Mouse (Mus musculus): ENCODE data around the gene Ugt1a1. TPM values are rescaled to one million over a fixed set of nuclear protein-coding genes. Genes with fewer than 3 reads are reported as not detected.
"Not testable (repeated sequence)": the region's sequence is repeated elsewhere in the genome, so short reads cannot be mapped to it uniquely, and the experiment has no call there.

The Ugt1a1 gene
- polyA plus RNA-seq, 1 experiment, result not detected

- Histone ChIP-seq H3K4me1 (ENCODE audit: control insufficient read depth, insufficient read depth, low read length) (no peaks in the 10 kb centered on the region), H3K4me3 (replicated peaks; ENCODE audit: insufficient read depth, low read depth, low read length) (no peak overlapping the region), H3K27ac (ENCODE audit: insufficient read depth, low read length) (no peak overlapping the region), H3K27me3 (ENCODE audit: control insufficient read depth, insufficient read depth, low read length) (no peaks in the 10 kb centered on the region)
- TF ChIP-seq CTCF (IDR thresholded peaks at IDR 0.05; ENCODE audit: borderline replicate concordance, insufficient read depth, low read depth, low read length), result no peak
- no peak for TF ChIP-seq POLR2A (IDR thresholded peaks at IDR 0.05; ENCODE audit: borderline replicate concordance, insufficient read depth, low read length)
- no peak for DNase-seq
These were observed 8.6 kb downstream of the Ugt1a1 start for GRCm38 (mm10) chr1:88220336-88220735.

GRCm38 (mm10) chr1:88222216-88222615 lies 10.5 kb downstream of the Ugt1a1 start:
- WGBS, result 41% methylated on average over 2 of the region's 2 CpGs
- H3K4me1 ChIP-seq (ENCODE audit: control insufficient read depth, insufficient read depth, low read length), result no peaks in the 10 kb centered on the region

GRCm38 (mm10) chr1:88223011-88223515 lies 11.3 kb downstream of the Ugt1a1 start:
- not testable (repeated sequence) for H3K27ac ChIP-seq (ENCODE audit: insufficient read depth, low read length); DNase-seq; H3K4me1 ChIP-seq (ENCODE audit: control insufficient read depth, insufficient read depth, low read length); H3K27me3 ChIP-seq (ENCODE audit: control insufficient read depth, insufficient read depth, low read length); H3K4me3 ChIP-seq (replicated peaks; ENCODE audit: insufficient read depth, low read depth, low read length)

More at GRCm38 (mm10) chr1:88222216-88222615, 10.5 kb downstream of the Ugt1a1 start:
- no peak overlapping the region for H3K4me3 ChIP-seq (replicated peaks; ENCODE audit: insufficient read depth, low read depth, low read length)
- no peaks in the 10 kb centered on the region for H3K27me3 ChIP-seq (ENCODE audit: control insufficient read depth, insufficient read depth, low read length)
- TF ChIP-seq CTCF (IDR thresholded peaks at IDR 0.05; ENCODE audit: borderline replicate concordance, insufficient read depth, low read depth, low read length), result no peak
- TF ChIP-seq POLR2A (IDR thresholded peaks at IDR 0.05; ENCODE audit: borderline replicate concordance, insufficient read depth, low read length), result no peak
- H3K27ac ChIP-seq (ENCODE audit: insufficient read depth, low read length), result no peak overlapping the region
- no peak for DNase-seq

GRCm38 (mm10) chr1:88223591-88223990 lies 11.8 kb downstream of the Ugt1a1 start:
- no peak for DNase-seq
- TF ChIP-seq CTCF (IDR thresholded peaks at IDR 0.05; ENCODE audit: borderline replicate concordance, insufficient read depth, low read depth, low read length) (no peak), POLR2A (IDR thresholded peaks at IDR 0.05; ENCODE audit: borderline replicate concordance, insufficient read depth, low read length) (no peak)
- no peak overlapping the region for H3K27ac ChIP-seq (ENCODE audit: insufficient read depth, low read length)
- H3K4me3 ChIP-seq (replicated peaks; ENCODE audit: insufficient read depth, low read depth, low read length), result no peak overlapping the region
- H3K4me1 ChIP-seq (ENCODE audit: control insufficient read depth, insufficient read depth, low read length), result no peaks in the 10 kb centered on the region
- H3K27me3 ChIP-seq (ENCODE audit: control insufficient read depth, insufficient read depth, low read length), result no peaks in the 10 kb centered on the region
- 25% methylated on average over 1 of the region's 1 CpGs for WGBS

- Histone ChIP-seq H3K4me1 (ENCODE audit: control insufficient read depth, insufficient read depth, low read length) (no peaks in the 10 kb centered on the region), H3K27ac (ENCODE audit: insufficient read depth, low read length) (no peak overlapping the region), H3K4me3 (replicated peaks; ENCODE audit: insufficient read depth, low read depth, low read length) (no peak overlapping the region), H3K27me3 (ENCODE audit: control insufficient read depth, insufficient read depth, low read length) (no peaks in the 10 kb centered on the region)
- DNase-seq, result no peak
- TF ChIP-seq CTCF (IDR thresholded peaks at IDR 0.05; ENCODE audit: borderline replicate concordance, insufficient read depth, low read depth, low read length) (no peak), POLR2A (IDR thresholded peaks at IDR 0.05; ENCODE audit: borderline replicate concordance, insufficient read depth, low read length) (no peak)
- WGBS, result 61% methylated on average over 2 of the region's 2 CpGs
These were observed 12.4 kb downstream of the Ugt1a1 start for GRCm38 (mm10) chr1:88224029-88224776.

GRCm38 (mm10) chr1:88225301-88225700 lies 13.5 kb downstream of the Ugt1a1 start:
- DNase-seq; H3K4me1 ChIP-seq (ENCODE audit: control insufficient read depth, insufficient read depth, low read length); H3K27me3 ChIP-seq (ENCODE audit: control insufficient read depth, insufficient read depth, low read length); H3K27ac ChIP-seq (ENCODE audit: insufficient read depth, low read length); H3K4me3 ChIP-seq (replicated peaks; ENCODE audit: insufficient read depth, low read depth, low read length): not testable (repeated sequence)
- WGBS, result 34% methylated on average over 2 of the region's 2 CpGs

- DNase-seq, result no peak
- Histone ChIP-seq H3K27ac (ENCODE audit: insufficient read depth, low read length) (no peak overlapping the region), H3K4me3 (replicated peaks; ENCODE audit: insufficient read depth, low read depth, low read length) (no peak overlapping the region)
These were observed 14.0 kb downstream of the Ugt1a1 start for GRCm38 (mm10) chr1:88225741-88226140.

GRCm38 (mm10) chr1:88226670-88227379 lies 15.1 kb downstream of the Ugt1a1 start, which contains the start of gene Mroh2a:
Mroh2a (plus strand) TSS chr1:88226986.
- DNase-seq, result no peak
- Histone ChIP-seq H3K4me3 (replicated peaks; ENCODE audit: insufficient read depth, low read depth, low read length) (no peak within 1 kb of the TSS), H3K4me1 (ENCODE audit: control insufficient read depth, insufficient read depth, low read length) (no peaks in the 10 kb centered on the region), H3K27ac (ENCODE audit: insufficient read depth, low read length) (no peak within 1 kb of the TSS), H3K27me3 (ENCODE audit: control insufficient read depth, insufficient read depth, low read length) (no peaks in the 10 kb centered on the region)
- 42% methylated on average over 5 of the region's 5 CpGs for whole genome bisulfite sequencing
- TF ChIP-seq CTCF (IDR thresholded peaks at IDR 0.05; ENCODE audit: borderline replicate concordance, insufficient read depth, low read depth, low read length) (no peak), POLR2A (IDR thresholded peaks at IDR 0.05; ENCODE audit: borderline replicate concordance, insufficient read depth, low read length) (no peak)

More at GRCm38 (mm10) chr1:88225741-88226140, 14.0 kb downstream of the Ugt1a1 start:
- H3K27me3 ChIP-seq (ENCODE audit: control insufficient read depth, insufficient read depth, low read length), result no peaks in the 10 kb centered on the region
- no peaks in the 10 kb centered on the region for H3K4me1 ChIP-seq (ENCODE audit: control insufficient read depth, insufficient read depth, low read length)
- TF ChIP-seq CTCF (IDR thresholded peaks at IDR 0.05; ENCODE audit: borderline replicate concordance, insufficient read depth, low read depth, low read length) (no peak), POLR2A (IDR thresholded peaks at IDR 0.05; ENCODE audit: borderline replicate concordance, insufficient read depth, low read length) (no peak)

All from cerebellum, adult 2 months (tissue).